Mouse (Mus musculus) ES-E14 (cell line): ENCODE data around the gene Dlg2.

Experiments used
- HCFC1 ChIP-seq: IDR thresholded peaks from 2 replicates; pipeline ENCODE4 v1.6.1; 2012; ENCODE audit warnings: low read length, inconsistent platforms, borderline replicate concordance; ENCODE audit not compliant: insufficient read depth
- MAFK ChIP-seq: IDR thresholded peaks from 2 replicates; pipeline ENCODE4 v1.6.1; 2014; ENCODE audit warnings: mild to moderate bottlenecking, low read depth, low read length, inconsistent platforms; ENCODE audit not compliant: insufficient read depth
- ZNF384 ChIP-seq: IDR thresholded peaks from 2 replicates; pipeline ENCODE4 v1.6.1; 2012; ENCODE audit warnings: low read depth, low read length, inconsistent platforms

DNA sequence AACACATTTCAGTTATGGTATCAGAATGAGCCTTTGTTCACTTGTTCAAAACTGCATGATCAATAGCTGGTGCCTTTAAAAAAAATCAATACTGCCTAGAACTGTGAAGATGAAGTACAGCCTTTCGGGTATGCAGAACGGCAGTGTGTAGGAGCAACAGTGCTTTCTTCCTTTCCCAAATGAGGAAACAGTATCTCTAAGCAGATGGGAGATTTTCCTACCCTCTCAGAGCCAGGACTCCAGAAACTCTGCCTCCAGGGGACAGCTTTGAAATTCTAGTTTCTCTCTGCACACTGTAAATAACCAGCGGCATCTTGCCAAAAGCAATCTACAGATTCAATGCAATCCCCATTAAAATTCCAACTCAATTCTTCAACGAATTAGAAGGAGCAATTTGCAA is 1801.2 kb downstream of the Dlg2 start:
- TF ChIP-seq MAFK (no peak), ZNF384 (no peak), HCFC1 (no peak)
